Mouse (Mus musculus) urinary bladder, postnatal 10 days (tissue): ENCODE measurements at regions not wholly inside any gene's neighbourhood (a gene's known extent, or its start where the extent isn't known, plus 50 kb on each side); places are given as distances from the start of the nearest gene placed in this dataset.

ENCODE experiments used
- DNase-seq: peaks from one replicate; pipeline ENCODE4 v3.0.0; 2022; ENCODE audit warnings: low spot score

- DNase-seq = no peak
These were observed 86.9 kb upstream of the Cpm start for GRCm38 (mm10) chr10:117542351-117542750.

DNA sequence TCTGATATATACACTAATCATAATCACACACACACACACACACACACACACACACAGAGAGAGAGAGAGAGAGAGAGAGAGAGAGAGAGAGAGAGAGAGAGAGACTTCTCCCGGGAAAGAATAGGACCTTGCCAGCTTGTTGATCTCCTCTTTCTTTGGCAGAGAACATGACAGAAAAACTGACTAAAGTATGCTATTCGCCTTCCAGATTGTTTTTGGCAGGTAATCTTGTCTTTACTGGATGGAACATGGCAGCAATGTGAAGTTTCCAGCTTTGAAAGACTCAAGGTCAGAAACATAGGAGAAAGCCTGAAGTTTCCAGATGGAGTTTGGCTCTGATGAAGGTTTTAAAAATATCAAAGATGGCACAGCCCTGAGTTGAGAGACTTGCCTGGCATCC is 87.8 kb upstream of the Cpm start:
- DNase-seq = no peak

DNA sequence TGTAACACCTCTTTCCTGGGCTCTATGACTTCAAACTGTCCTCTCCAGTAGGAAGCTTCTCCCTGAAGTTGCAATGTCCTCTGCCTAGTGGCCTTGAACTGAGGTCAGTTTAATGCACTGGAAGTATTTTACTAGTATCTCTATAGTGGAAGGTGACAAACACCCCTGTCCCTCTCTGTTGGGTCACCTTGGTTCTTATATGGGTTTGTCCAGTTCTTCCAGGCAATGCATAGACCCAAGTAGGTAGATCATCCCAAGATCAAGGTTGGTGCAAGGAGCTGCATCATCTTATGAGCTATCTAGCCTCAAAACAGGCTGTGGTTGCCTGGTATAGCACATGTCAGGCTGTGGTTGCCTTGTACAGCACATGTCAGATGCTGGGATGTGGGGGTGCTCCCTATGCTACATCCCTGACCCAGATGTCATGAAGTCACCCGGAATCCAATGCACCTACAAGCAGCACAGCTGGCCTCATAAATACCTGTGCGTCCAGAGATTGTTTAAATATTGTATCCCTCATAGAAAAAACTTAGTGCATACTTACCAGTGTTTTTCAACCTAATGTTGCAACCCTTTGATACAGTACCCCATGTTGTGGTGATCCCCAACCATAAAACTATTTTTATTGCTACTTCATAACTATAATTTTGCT is 88.4 kb upstream of the Cpm start:
- no peak for DNase-seq

DNA sequence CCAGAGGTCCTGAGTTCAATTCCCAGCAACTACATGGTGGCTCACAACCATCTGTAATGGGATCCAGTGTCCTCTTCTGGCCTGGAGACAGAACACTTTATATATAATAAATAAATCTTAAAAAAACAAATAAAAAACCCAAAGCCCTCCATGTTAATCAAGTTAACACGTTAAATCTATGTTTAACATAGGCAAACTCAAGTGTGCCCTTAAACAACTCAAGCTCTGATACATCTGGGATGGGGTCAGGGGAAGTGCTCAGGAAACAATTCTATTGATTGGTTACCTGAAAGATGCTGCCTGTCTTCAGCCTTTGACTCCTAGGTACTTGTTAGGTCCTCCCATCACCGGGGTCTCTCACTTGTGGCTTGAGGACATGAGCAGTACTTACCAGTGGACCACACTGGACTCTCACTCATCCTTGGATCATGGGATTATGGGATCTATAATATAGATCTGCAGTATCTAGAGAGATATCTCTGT is 89.1 kb upstream of the Cpm start:
- no peak for DNase-seq

GRCm38 (mm10) chr10:117539532-117539931 is 89.8 kb upstream of the Cpm start:
- no peak for DNase-seq

DNA sequence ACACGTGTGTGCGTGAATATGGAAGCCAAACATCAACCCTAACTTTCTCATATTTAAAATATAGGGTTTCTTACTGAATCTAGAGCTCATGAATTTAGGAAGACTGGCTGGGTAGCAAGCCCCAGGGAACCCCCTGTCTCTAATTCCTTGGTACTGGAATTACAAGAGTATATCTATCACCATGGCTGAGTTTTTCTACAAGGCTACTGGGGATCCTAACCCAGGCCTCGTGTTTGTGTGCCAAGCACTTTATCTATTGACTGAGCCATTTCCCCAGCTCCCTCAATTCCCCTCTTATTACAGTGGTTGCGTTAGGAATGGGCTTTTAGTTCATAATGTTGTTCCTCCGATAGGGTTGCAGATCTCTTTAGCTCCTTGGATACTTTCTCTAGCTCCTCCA is 90.6 kb upstream of the Cpm start:
- no peak for DNase-seq

DNA sequence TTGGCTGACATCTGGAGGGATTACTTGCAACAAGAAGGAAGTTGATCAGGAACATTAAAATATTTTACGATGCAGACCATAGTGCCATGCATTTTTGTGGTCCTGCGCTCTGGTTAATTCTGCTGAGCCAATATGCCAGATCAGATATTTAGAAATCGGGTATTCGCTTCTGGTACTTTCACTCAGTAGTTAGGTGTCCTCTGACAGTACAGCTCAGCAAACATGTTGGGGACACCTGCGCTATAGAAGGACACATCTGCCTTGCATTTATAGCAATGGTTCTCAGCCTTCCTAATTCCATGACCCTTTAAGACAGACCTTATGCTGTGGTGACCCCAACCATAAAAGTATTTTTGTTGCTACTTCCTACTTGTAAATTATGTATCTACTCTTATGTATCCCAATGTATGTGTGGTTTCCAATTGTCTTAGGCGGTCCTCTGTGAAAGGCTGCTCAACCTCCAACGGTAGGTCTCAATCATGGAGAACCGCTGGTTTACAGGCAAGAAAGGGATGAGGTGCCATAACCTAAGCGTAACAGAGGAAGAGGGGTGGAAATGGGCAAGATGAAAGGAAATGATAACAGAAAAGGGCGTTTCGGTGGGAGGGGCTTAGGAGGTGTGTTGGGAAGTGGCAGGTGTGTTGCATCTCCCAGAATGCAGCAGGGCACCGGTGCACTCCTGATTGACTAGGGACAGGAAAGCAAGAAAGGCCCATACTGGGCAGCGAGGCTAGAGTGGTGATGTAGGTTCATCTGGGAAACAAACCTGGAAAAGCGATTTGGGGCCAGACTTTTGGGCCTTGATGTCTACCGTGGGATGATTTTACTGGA is 92.3 kb upstream of the Cpm start:
- no peak for DNase-seq

DNA sequence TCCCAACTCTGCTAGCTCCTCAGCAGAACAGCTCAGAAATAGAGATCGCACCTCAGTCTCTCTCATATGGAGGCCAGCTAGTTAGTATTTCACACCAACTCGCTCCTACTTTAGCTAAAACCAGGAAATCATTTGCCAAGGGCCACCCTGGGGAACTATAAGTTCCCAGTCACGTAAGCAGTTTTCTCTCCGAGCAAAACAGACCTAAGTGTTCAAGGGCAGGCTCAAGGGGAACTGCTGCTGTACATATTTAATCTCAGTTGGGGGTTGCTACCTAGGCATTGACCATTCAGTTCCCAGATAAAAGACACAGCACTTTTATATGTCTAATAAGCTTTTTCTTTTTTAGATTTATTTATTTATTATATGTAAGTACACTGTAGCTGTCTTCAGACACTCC is 93.5 kb upstream of the Cpm start:
- no peak for DNase-seq

GRCm38 (mm10) chr10:117534992-117535719 is 94.1 kb upstream of the Cpm start:
- no peak for DNase-seq

DNA sequence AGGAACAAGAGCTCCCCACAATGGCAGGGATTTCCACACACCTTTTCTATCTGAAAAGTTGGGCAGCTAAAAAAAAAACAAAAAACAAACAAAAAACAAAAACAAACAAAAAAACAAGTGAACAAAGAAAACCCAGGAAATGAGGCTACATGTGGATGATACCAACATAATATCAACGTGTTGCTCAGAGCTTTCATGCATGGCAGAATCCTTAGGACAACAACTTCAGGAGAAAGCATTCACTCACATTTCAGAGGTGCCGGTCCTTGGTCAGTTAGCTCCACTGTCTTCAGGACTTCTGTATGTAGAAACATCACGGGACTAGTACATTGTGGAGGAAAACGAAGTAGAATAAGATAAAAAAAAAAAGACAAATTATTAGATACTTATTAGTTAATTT is 94.8 kb upstream of the Cpm start:
- no peak for DNase-seq

DNA sequence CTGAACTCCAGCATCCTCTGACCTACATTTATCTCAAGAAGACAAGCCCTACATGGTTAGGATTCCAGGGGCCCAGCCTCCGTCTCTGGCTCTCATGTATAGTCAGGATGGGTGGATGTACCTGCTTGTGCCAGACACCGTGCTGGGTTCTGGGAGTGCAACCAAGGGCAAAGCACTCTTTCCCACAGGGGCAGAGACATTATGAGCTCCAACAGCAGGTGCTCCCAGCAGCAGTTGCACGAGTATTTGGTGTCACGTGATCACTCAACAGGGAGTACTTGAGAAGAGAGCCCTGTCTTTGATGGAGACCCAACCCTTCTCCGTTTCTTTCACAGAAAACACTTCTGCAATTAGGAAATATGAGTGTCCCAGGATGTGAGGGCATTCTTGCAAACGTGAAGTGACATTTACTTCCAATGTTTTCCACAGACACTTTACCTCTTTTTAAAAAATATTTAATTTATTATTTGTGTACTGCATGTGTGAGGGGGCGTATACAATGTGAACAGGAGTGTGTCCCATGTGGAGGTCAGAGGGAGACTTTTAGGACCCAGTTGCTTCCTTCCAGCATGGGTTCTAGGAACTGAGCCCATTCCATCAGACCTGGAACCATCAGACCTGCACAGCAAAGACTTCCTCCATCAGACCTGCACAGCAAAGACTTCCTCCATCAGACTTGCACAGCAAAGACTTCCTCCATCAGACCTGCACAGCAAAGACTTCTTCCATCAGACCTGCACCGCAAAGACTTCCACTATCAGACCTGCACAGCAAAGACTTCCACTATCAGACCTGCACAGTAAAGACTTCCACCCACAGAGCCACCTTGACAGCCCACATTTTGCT is 95.5 kb upstream of the Cpm start:
- no peak for DNase-seq

GRCm38 (mm10) chr10:117532750-117533540 is 96.4 kb upstream of the Cpm start:
- DNase-seq = no peak

DNA sequence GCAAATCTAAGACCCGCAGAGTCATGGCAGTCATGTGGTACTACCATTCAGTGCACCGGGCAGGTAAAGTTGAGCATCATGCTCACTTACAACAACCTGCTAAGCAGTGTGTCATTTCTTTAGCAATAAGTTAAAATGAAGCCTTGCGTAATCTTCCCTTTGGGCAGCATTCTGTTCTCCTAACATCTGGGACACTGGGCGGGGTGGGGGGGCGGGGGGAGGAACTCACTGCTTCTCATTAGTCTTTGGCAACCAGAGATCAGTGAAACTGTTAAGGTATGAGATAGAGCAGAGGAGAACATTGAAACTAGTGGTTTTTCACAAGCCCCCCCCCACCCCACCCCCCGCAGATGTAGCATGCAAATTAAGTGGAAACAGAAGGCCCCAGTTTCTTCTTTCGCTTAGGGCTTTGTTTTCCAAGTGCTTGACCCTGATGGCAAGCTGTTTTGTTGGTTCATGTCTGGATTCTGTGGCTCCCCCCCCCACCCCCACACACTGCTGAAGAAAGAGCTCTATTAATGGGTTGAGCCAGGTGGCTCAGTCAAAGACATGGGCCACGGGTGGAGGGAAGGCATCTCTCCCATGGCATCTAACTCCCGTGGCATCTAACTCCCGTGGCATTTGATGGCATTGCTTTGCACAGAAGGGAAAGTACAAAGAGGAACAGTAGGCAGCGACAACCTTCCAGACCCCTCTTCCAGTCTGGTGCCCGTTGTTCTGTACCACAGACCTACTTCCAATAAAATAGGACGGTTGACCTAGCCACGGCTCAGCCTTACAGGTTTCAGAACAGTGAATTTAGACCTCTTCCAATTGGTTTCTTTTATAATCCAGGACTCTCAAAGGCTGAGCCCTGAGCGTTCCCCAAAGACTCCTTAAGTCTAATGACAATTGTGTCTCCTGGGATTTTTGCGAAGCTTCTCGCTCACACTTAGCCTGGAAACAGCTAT is 97.2 kb upstream of the Cpm start:
- no peak for DNase-seq

DNA sequence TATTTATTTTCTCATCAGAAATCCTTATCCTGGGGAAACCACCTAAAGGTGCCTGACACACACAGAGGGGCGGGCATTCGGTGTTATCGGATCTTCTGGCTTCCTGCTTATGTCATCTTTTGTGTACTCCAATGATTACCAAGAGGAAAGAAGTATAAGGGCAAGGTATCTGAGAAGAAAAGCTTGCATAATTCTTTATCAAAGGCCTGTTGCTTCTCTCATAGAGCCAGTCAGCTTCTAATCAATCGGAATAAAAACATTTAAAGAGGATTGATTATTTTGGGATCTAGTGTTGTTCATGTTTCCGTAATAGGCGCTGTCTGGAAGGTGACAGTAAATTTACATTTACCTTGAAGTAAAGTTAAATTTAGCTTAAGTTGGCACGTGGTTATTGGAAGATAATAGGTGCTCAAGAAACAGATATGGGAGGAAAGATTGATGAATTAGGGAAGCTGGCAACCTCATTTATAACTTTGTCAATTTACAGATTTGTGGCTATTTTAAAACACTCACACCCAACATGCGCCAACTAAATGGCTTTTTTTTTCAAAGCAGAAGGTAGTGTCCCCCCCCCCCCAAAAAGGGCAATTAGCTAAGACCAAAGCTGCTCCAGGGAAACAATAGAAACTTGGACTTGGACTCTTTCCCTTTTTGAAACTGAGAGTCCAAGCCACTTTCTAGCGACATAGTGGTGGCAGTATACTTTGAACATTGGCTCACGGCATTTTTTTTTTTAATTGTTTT is 98.3 kb upstream of the Cpm start:
- no peak for DNase-seq

DNA sequence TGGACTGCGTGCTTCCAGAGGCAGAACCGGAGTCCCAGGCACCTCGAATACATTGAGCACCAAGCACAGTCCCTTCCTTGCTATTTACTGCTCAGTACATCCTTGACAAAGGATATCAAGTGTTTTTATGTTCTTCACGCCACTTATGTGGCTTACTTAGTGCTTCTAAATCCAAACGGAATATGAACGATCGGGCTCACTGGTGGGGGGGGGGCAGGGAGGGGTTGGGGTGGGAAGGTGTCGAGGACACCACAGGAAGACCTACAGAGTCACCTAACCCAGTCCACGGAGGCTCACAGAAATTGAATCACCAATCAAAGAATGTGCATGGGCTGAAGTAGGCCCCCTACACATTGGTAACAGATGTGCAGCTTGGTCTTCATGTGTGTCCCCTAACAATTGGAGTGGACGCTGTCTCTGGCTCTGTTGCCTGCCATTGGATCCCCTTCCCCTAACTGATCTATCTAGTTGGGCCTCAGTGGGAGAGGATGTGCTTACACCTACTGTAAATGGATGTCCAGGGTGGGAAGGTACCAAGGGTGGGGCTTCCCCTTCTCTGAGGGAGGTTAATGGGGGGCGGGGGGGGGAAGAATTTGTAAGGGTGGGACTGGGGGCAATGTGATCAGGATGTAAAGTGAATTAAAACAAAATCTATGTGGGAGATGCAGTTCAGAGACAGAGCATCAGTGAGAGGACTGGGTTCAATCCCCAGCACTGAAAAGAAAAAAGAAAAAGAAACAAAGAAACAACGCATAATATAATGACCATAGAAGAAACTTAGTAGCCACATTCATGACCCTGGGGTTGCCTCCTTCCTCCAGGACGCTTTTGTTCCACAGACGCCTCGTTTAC is 99.1 kb upstream of the Cpm start:
- DNase-seq = no peak

DNA sequence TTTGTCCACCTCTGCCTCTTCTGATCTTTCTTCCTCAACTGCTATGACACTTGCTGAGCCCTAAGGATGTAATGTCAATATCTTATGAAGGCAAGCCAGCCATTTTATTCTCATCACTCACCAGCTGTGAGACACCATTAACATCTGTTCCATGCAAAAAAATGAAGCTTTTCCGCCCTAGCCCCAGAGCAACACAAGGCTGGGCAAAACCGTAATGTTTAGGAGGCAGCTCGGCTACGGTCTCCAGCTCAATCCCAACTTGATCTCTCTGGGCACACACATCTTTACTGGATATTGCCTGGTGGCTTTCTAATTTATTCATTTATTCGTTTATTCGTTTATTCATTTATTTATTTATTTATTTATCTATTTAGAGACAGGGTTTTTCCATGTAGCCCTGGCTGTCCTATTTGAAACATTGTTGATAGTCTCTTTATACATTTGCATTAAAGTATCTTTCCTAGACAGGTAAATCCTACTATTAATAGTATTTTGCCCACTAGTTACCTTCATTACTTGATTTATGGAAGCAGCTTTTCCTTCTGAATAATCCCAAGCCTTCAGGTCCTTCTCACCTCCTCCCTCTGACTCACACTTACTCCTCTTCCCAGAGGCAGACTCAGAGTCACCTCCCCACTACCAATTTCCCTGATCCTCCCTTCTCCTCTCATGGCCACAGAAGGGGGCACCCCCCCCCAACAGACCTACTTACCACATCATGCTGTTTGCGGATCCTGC is 99.9 kb upstream of the Cpm start:
- no peak for DNase-seq

DNA sequence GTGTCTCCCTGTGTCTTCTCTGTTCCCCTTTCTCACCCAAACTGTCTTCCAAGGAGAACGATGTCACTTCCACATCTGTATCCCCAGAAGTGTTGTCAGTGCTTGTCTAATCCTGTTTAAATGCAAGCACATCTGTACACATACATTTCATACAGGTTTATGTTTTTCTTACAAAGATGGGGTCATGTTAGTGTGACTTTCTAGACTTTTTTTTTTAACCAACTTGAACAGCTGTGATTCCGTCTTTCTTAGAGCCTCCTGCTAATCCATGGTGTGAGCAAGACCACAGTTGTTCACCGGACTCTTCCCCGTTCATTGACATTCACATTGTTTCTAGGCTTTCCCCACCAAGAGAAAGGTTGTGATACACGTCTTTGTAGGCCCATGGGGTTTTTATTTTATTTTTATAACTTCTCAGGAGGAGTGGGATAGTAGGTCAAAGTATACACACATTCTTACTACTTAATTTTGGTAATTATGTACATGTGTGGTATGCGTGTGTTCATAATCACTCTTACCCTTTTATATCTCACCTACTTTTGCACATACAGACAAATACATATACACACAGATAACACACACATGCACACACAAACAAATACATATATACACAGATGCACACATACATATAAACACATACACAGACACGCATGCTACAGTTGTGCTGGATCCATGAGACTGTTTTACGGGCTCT is 100.6 kb upstream of the Cpm start:
- DNase-seq = no peak
